In genomic region chr11:69580572-69581146, GRCm38 (mm10) we compare ENCODE assay signal across 1 mouse cellular context.
TF ChIP-seq lines count a peak whose summit lies in the region.

No protein-coding gene starts in this region.

TF ChIP-seq in MEL, 35 proteins besides CTCF, POLR2A, EP300 and RAD21 (continued from another document):
- TF ChIP-seq CHD2 (IDR thresholded peaks at IDR 0.05; ENCODE audit: low read length) (no peak), USF1 (IDR thresholded peaks at IDR 0.05; ENCODE audit: low read depth, low read length) (no peak), ZMIZ1 (IDR thresholded peaks at IDR 0.05; ENCODE audit: low read depth, low read length) (no peak), ZC3H11A (IDR thresholded peaks at IDR 0.05; ENCODE audit: low read depth, low read length) (no peak), ETS1 (IDR thresholded peaks at IDR 0.05; ENCODE audit: low read depth, low read length) (no peak)
